Mouse (Mus musculus): ENCODE results near the gene Gata1. TPM values are rescaled to one million over a fixed set of nuclear protein-coding genes. Genes with fewer than 3 reads are reported as not detected.
"Not testable (repeated sequence)": the region's sequence is repeated elsewhere in the genome, so short reads cannot be mapped to it uniquely, and the experiment has no call there.

The Gata1 gene
- polyA plus RNA-seq, 1 experiment: 36.7 TPM

DNA sequence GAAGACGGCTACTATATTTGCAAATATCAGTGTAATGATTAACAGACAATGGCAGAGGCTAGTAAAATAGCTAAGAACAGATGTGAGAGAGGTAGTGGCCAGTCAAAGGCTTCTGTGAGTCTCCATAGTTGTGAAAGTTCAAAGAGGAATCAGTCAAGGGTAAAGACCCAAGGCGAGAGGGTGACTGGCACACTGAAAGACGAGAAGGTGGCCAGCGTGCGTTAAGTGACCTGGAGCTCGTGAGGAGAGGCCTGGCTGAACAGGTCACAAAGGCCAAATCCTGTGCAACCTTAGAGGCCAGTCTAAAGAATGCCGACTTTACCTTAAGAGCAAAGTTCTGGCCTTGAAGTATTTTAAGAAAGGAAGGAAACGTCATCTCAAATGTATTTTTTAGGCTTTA is 32.3 kb downstream of the Gata1 start:
- Histone ChIP-seq H3K27me3 (ENCODE audit: control insufficient read depth) (no peaks in the 10 kb centered on the region), H3K4me1 (ENCODE audit: control insufficient read depth) (peaks cover 16% of the 10 kb centered on the region), H3K36me3 (ENCODE audit: control insufficient read depth) (peaks cover 4% of the 10 kb centered on the region; the same call in 1 of the 2 replicates), H3K4me3 (replicated peaks) (no peak overlapping the region), H3K9me3 (ENCODE audit: control insufficient read depth, low read length) (peaks cover 9% of the 10 kb centered on the region)
- no peak for TF ChIP-seq GATA1 (IDR thresholded peaks at IDR 0.05; ENCODE audit: low read length)
- no peak for TF ChIP-seq TAL1 (IDR thresholded peaks at IDR 0.05; ENCODE audit: low read length)

DNA sequence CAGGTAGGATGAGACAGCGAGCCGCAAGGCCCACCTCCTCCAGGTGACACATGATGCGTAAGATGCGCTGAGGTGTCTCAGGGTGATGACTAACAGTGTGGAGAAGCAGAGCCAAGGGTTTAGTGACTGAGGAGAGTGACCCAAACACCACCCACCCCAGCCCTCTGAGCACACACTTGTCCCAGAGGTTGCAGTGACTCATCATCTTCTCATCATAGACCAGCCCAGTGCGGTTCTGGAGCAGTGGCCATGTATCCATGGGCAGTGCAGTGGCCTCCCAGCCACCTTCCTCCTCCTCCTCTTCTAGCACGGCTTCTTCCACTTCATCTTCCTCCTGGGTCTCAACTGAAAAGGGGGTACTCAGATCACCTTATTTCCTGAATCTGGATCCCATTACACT is 40.2 kb downstream of the Gata1 start:
- Histone ChIP-seq H3K4me1 (ENCODE audit: control insufficient read depth) (peaks cover 3% of the 10 kb centered on the region), H3K27me3 (ENCODE audit: control insufficient read depth) (no peaks in the 10 kb centered on the region), H3K36me3 (ENCODE audit: control insufficient read depth) (peaks cover 26% of the 10 kb centered on the region), H3K4me3 (replicated peaks) (no peak overlapping the region), H3K9me3 (ENCODE audit: control insufficient read depth, low read length) (peaks cover 4% of the 10 kb centered on the region; the same call in 1 of the 2 replicates)
- TF ChIP-seq TAL1 (IDR thresholded peaks at IDR 0.05; ENCODE audit: low read length) (no peak), GATA1 (IDR thresholded peaks at IDR 0.05; ENCODE audit: low read length) (no peak)

DNA sequence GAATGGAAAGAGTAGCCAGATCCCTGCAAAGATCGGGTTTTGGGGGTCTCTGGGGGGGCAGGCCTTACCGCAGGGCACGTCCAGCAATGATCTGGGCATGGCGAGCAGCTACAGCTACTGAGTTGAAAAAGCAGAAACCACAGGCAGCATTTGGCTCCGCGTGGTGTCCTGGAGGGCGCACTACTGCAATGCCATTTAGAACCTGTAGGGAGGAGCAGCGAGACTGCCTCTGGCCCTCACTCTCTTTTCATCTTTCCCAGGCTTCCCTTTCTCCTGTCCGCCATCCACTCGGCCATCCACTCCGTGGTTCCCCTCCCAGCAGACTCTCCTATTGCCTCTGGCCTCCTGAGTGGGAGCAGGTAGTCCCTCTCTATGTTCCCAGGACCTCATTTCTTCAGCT is 41.0 kb downstream of the Gata1 start:
- no peak for TF ChIP-seq GATA1 (IDR thresholded peaks at IDR 0.05; ENCODE audit: low read length)
- H3K36me3 ChIP-seq (ENCODE audit: control insufficient read depth): peaks cover 26% of the 10 kb centered on the region
- H3K4me1 ChIP-seq (ENCODE audit: control insufficient read depth): peaks cover 3% of the 10 kb centered on the region
- H3K4me3 ChIP-seq (replicated peaks): no peak overlapping the region
- H3K9me3 ChIP-seq (ENCODE audit: control insufficient read depth, low read length): peaks cover 4% of the 10 kb centered on the region; the same call in 1 of the 2 replicates
- H3K27me3 ChIP-seq (ENCODE audit: control insufficient read depth): no peaks in the 10 kb centered on the region

GRCm38 (mm10) chrX:7928270-7928790 is 49.5 kb downstream of the Gata1 start, which contains the start of gene Eras:
TSS of gene Eras (minus strand) at chrX:7928607.
- Histone ChIP-seq H3K36me3 (ENCODE audit: control insufficient read depth) (peaks cover 8% of the 10 kb centered on the region), H3K4me1 (ENCODE audit: control insufficient read depth) (no peaks in the 10 kb centered on the region), H3K27me3 (ENCODE audit: control insufficient read depth) (peaks cover 68% of the 10 kb centered on the region), H3K4me3 (replicated peaks) (no peak within 1 kb of the TSS), H3K9me3 (ENCODE audit: control insufficient read depth, low read length) (peaks cover 10% of the 10 kb centered on the region)
- TF ChIP-seq GATA1 (IDR thresholded peaks at IDR 0.05; ENCODE audit: low read length) (no peak), TAL1 (IDR thresholded peaks at IDR 0.05; ENCODE audit: low read length) (no peak)

GRCm38 (mm10) chrX:7927116-7927515 is 50.8 kb downstream of the Gata1 start:
- Histone ChIP-seq H3K36me3 (ENCODE audit: control insufficient read depth) (peaks cover 5% of the 10 kb centered on the region), H3K4me3 (replicated peaks) (no peak overlapping the region), H3K4me1 (ENCODE audit: control insufficient read depth) (no peaks in the 10 kb centered on the region), H3K9me3 (ENCODE audit: control insufficient read depth, low read length) (peaks cover 19% of the 10 kb centered on the region), H3K27me3 (ENCODE audit: control insufficient read depth) (peaks cover 81% of the 10 kb centered on the region)
- TF ChIP-seq GATA1 (IDR thresholded peaks at IDR 0.05; ENCODE audit: low read length): no peak
- TF ChIP-seq TAL1 (IDR thresholded peaks at IDR 0.05; ENCODE audit: low read length): no peak

GRCm38 (mm10) chrX:7926266-7926665 is 51.6 kb downstream of the Gata1 start:
- Histone ChIP-seq H3K4me3 (replicated peaks) (no peak overlapping the region), H3K4me1 (ENCODE audit: control insufficient read depth) (no peaks in the 10 kb centered on the region), H3K27me3 (ENCODE audit: control insufficient read depth) (peaks cover 89% of the 10 kb centered on the region), H3K9me3 (ENCODE audit: control insufficient read depth, low read length) (peaks cover 21% of the 10 kb centered on the region), H3K36me3 (ENCODE audit: control insufficient read depth) (peaks cover 5% of the 10 kb centered on the region)
- TF ChIP-seq GATA1 (IDR thresholded peaks at IDR 0.05; ENCODE audit: low read length): no peak
- no peak for TF ChIP-seq TAL1 (IDR thresholded peaks at IDR 0.05; ENCODE audit: low read length)

DNA sequence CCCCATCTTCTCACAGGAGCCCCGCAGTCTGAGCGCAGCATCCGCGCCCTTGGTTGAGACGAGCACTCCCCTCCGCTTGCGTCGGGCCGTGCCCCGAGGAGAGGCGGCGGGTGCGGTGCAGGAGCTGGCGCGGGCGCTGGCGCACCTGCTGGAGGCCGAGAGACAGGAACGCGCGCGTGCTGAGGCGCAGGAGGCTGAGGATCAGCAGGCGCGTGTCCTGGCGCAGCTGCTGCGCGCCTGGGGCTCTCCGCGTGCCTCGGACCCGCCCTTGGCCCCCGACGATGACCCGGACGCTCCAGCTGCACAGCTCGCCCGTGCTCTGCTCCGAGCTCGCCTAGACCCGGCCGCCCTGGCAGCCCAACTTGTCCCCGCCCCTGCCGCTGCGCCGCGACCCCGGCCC is 55.8 kb downstream of the Gata1 start:
- Histone ChIP-seq H3K27me3 (ENCODE audit: control insufficient read depth) (peaks cover 90% of the 10 kb centered on the region), H3K4me1 (ENCODE audit: control insufficient read depth) (no peaks in the 10 kb centered on the region), H3K9me3 (ENCODE audit: control insufficient read depth, low read length) (peaks cover 13% of the 10 kb centered on the region), H3K36me3 (ENCODE audit: control insufficient read depth) (no peaks in the 10 kb centered on the region), H3K4me3 (replicated peaks) (no peak overlapping the region)
- TF ChIP-seq GATA1 (IDR thresholded peaks at IDR 0.05; ENCODE audit: low read length) (no peak), TAL1 (IDR thresholded peaks at IDR 0.05; ENCODE audit: low read length) (no peak)

- Histone ChIP-seq H3K4me1 (ENCODE audit: control insufficient read depth) (no peaks in the 10 kb centered on the region), H3K36me3 (ENCODE audit: control insufficient read depth) (no peaks in the 10 kb centered on the region), H3K27me3 (ENCODE audit: control insufficient read depth) (peaks cover 68% of the 10 kb centered on the region), H3K9me3 (ENCODE audit: control insufficient read depth, low read length) (peaks cover 11% of the 10 kb centered on the region), H3K4me3 (replicated peaks) (no peak within 1 kb of the TSS)
- TF ChIP-seq GATA1 (IDR thresholded peaks at IDR 0.05; ENCODE audit: low read length) (no peak), TAL1 (IDR thresholded peaks at IDR 0.05; ENCODE audit: low read length) (no peak)
These were observed 58.1 kb downstream of the Gata1 start, which contains the start of gene Pcsk1n for GRCm38 (mm10) chrX:7919601-7920383. TSS of gene Pcsk1n (plus strand) at chrX:7919822.

GRCm38 (mm10) chrX:7917960-7918359 is 59.9 kb downstream of the Gata1 start:
- not testable (repeated sequence) for H3K4me3 ChIP-seq (replicated peaks); H3K4me1 ChIP-seq (ENCODE audit: control insufficient read depth); H3K36me3 ChIP-seq (ENCODE audit: control insufficient read depth)
- peaks cover 49% of the 10 kb centered on the region for H3K27me3 ChIP-seq (ENCODE audit: control insufficient read depth)
- peaks cover 11% of the 10 kb centered on the region for H3K9me3 ChIP-seq (ENCODE audit: control insufficient read depth, low read length)

GRCm38 (mm10) chrX:7915669-7916068 is 62.2 kb downstream of the Gata1 start:
- not testable (repeated sequence) for H3K9me3 ChIP-seq (ENCODE audit: control insufficient read depth, low read length); H3K4me1 ChIP-seq (ENCODE audit: control insufficient read depth); H3K4me3 ChIP-seq (replicated peaks); H3K36me3 ChIP-seq (ENCODE audit: control insufficient read depth)
- peaks cover 27% of the 10 kb centered on the region for H3K27me3 ChIP-seq (ENCODE audit: control insufficient read depth)

Measured in erythroblast, embryonic 14.5 days (primary cell).